Mouse (Mus musculus): ENCODE data around the gene Rpl13a. TPM values are rescaled to one million over a fixed set of nuclear protein-coding genes. Genes with fewer than 3 reads are reported as not detected.
"Not testable (repeated sequence)": the region's sequence is repeated elsewhere in the genome, so short reads cannot be mapped to it uniquely, and the experiment has no call there.

Rpl13a gene
- polyA plus RNA-seq (2014; fragmentation: Nextera tagmentation; extraction: Ambion mirVana): 1,071 and 1,190 TPM in 2 replicates

- Histone ChIP-seq H3K27ac (ENCODE audit: low read depth, low read length) (peak within 1 kb of the TSS; percentile 84), H3K36me3 (ENCODE audit: control insufficient read depth, insufficient read depth, low read length) (peaks cover 21% of the 10 kb centered on the region), H3K27me3 (ENCODE audit: control insufficient read depth, insufficient read depth, low read length) (no peaks in the 10 kb centered on the region), H3K9ac (ENCODE audit: low read length) (peak within 1 kb of the TSS; percentile 99), H3K9me3 (ENCODE audit: control insufficient read depth, low read length) (no peaks in the 10 kb centered on the region), H3K4me2 (ENCODE audit: low read depth) (peak within 1 kb of the TSS; percentile 96), H3K4me1 (ENCODE audit: control insufficient read depth, insufficient read depth, low read length) (peaks cover 19% of the 10 kb centered on the region), H3K4me3 (ENCODE audit: low read depth, low read length) (peak within 1 kb of the TSS; percentile 95)
- peak; percentile 92 for ATAC-seq (ENCODE audit: insufficient read depth, low FRiP score, low TSS enrichment)
- WGBS: 0% methylated on average over 48 of the region's 48 CpGs
- peak; percentile 99 for DNase-seq (ENCODE audit: low spot score)
These were observed at the start of gene Rpl13a for GRCm38 (mm10) chr7:45128624-45129246. TSS of gene Rpl13a (minus strand) at chr7:45128761.

GRCm38 (mm10) chr7:45176356-45176755 is 47.8 kb upstream of the Rpl13a start:
- WGBS: 4% methylated on average over 25 of the region's 31 CpGs

GRCm38 (mm10) chr7:45175929-45176328 is 47.4 kb upstream of the Rpl13a start:
- H3K27ac ChIP-seq (ENCODE audit: low read depth, low read length): no peak overlapping the region
- no peaks in the 10 kb centered on the region for H3K9me3 ChIP-seq (ENCODE audit: control insufficient read depth, low read length)
- WGBS: 3% methylated on average over 23 of the region's 23 CpGs
- H3K36me3 ChIP-seq (ENCODE audit: control insufficient read depth, insufficient read depth, low read length): no peaks in the 10 kb centered on the region; the same call in 1 of the 2 replicates
- H3K4me2 ChIP-seq (ENCODE audit: low read depth): no peak overlapping the region
- H3K9ac ChIP-seq (ENCODE audit: low read length): no peak overlapping the region
- DNase-seq (ENCODE audit: low spot score): no peak
- ATAC-seq (ENCODE audit: insufficient read depth, low FRiP score, low TSS enrichment): no peak
- peaks cover 72% of the 10 kb centered on the region for H3K27me3 ChIP-seq (ENCODE audit: control insufficient read depth, insufficient read depth, low read length)
- H3K4me1 ChIP-seq (ENCODE audit: control insufficient read depth, insufficient read depth, low read length): peaks cover 6% of the 10 kb centered on the region
- H3K4me3 ChIP-seq (ENCODE audit: low read depth, low read length): no peak overlapping the region

More at GRCm38 (mm10) chr7:45176356-45176755, 47.8 kb upstream of the Rpl13a start:
- no peak for ATAC-seq (ENCODE audit: insufficient read depth, low FRiP score, low TSS enrichment)
- no peak for DNase-seq (ENCODE audit: low spot score)
- Histone ChIP-seq H3K4me1 (ENCODE audit: control insufficient read depth, insufficient read depth, low read length) (peaks cover 8% of the 10 kb centered on the region), H3K4me2 (ENCODE audit: low read depth) (no peak overlapping the region), H3K4me3 (ENCODE audit: low read depth, low read length) (no peak overlapping the region), H3K9me3 (ENCODE audit: control insufficient read depth, low read length) (no peaks in the 10 kb centered on the region), H3K36me3 (ENCODE audit: control insufficient read depth, insufficient read depth, low read length) (no peaks in the 10 kb centered on the region; the same call in 1 of the 2 replicates), H3K9ac (ENCODE audit: low read length) (no peak overlapping the region), H3K27ac (ENCODE audit: low read depth, low read length) (no peak overlapping the region), H3K27me3 (ENCODE audit: control insufficient read depth, insufficient read depth, low read length) (peaks cover 76% of the 10 kb centered on the region)

GRCm38 (mm10) chr7:45175398-45175797 is 46.8 kb upstream of the Rpl13a start:
- H3K36me3 ChIP-seq (ENCODE audit: control insufficient read depth, insufficient read depth, low read length): no peaks in the 10 kb centered on the region; the same call in 1 of the 2 replicates
- H3K27ac ChIP-seq (ENCODE audit: low read depth, low read length): no peak overlapping the region
- WGBS: 3% methylated on average over 13 of the region's 13 CpGs
- H3K9ac ChIP-seq (ENCODE audit: low read length): no peak overlapping the region
- no peak for ATAC-seq (ENCODE audit: insufficient read depth, low FRiP score, low TSS enrichment)
- H3K4me2 ChIP-seq (ENCODE audit: low read depth): no peak overlapping the region
- H3K27me3 ChIP-seq (ENCODE audit: control insufficient read depth, insufficient read depth, low read length): peaks cover 66% of the 10 kb centered on the region
- no peak for DNase-seq (ENCODE audit: low spot score)
- H3K4me1 ChIP-seq (ENCODE audit: control insufficient read depth, insufficient read depth, low read length): peaks cover 6% of the 10 kb centered on the region
- no peaks in the 10 kb centered on the region for H3K9me3 ChIP-seq (ENCODE audit: control insufficient read depth, low read length)
- no peak overlapping the region for H3K4me3 ChIP-seq (ENCODE audit: low read depth, low read length)

- H3K4me2 ChIP-seq (ENCODE audit: low read depth): peak overlapping the region; percentile 4; the same call in 1 of the 2 replicates
- H3K4me3 ChIP-seq (ENCODE audit: low read depth, low read length): no peak overlapping the region
- peaks cover 61% of the 10 kb centered on the region for H3K27me3 ChIP-seq (ENCODE audit: control insufficient read depth, insufficient read depth, low read length)
- ATAC-seq (ENCODE audit: insufficient read depth, low FRiP score, low TSS enrichment) (no peak), DNase-seq (ENCODE audit: low spot score) (peak; percentile 32)
- no peak overlapping the region for H3K9ac ChIP-seq (ENCODE audit: low read length)
- H3K27ac ChIP-seq (ENCODE audit: low read depth, low read length): no peak overlapping the region
- peaks cover 6% of the 10 kb centered on the region for H3K4me1 ChIP-seq (ENCODE audit: control insufficient read depth, insufficient read depth, low read length)
- no peaks in the 10 kb centered on the region; the same call in 1 of the 2 replicates for H3K36me3 ChIP-seq (ENCODE audit: control insufficient read depth, insufficient read depth, low read length)
- H3K9me3 ChIP-seq (ENCODE audit: control insufficient read depth, low read length): peaks cover 2% of the 10 kb centered on the region
- 4% methylated on average over 29 of the region's 29 CpGs for WGBS
These were observed 46.2 kb upstream of the Rpl13a start for GRCm38 (mm10) chr7:45174567-45175280.

- not testable (repeated sequence) for H3K4me3 ChIP-seq (ENCODE audit: low read depth, low read length); H3K4me1 ChIP-seq (ENCODE audit: control insufficient read depth, insufficient read depth, low read length); ATAC-seq (ENCODE audit: insufficient read depth, low FRiP score, low TSS enrichment); H3K27ac ChIP-seq (ENCODE audit: low read depth, low read length); H3K9me3 ChIP-seq (ENCODE audit: control insufficient read depth, low read length); H3K4me2 ChIP-seq (ENCODE audit: low read depth); H3K9ac ChIP-seq (ENCODE audit: low read length); H3K36me3 ChIP-seq (ENCODE audit: control insufficient read depth, insufficient read depth, low read length); DNase-seq (ENCODE audit: low spot score)
- 60% methylated on average over 1 of the region's 1 CpGs for WGBS
- H3K27me3 ChIP-seq (ENCODE audit: control insufficient read depth, insufficient read depth, low read length): peaks cover 61% of the 10 kb centered on the region
These were observed 45.2 kb upstream of the Rpl13a start for GRCm38 (mm10) chr7:45173772-45174171.

GRCm38 (mm10) chr7:45172974-45173373 is 44.4 kb upstream of the Rpl13a start:
- WGBS: 64% methylated on average over 7 of the region's 7 CpGs
- peaks cover 60% of the 10 kb centered on the region for H3K27me3 ChIP-seq (ENCODE audit: control insufficient read depth, insufficient read depth, low read length)

GRCm38 (mm10) chr7:45169495-45169894 is 40.9 kb upstream of the Rpl13a start:
- ATAC-seq (ENCODE audit: insufficient read depth, low FRiP score, low TSS enrichment) (no peak), DNase-seq (ENCODE audit: low spot score) (no peak)
- Histone ChIP-seq H3K27ac (ENCODE audit: low read depth, low read length) (no peak overlapping the region), H3K36me3 (ENCODE audit: control insufficient read depth, insufficient read depth, low read length) (no peaks in the 10 kb centered on the region; the same call in 1 of the 2 replicates), H3K9ac (ENCODE audit: low read length) (no peak overlapping the region), H3K4me3 (ENCODE audit: low read depth, low read length) (no peak overlapping the region), H3K4me2 (ENCODE audit: low read depth) (no peak overlapping the region), H3K9me3 (ENCODE audit: control insufficient read depth, low read length) (peaks cover 8% of the 10 kb centered on the region), H3K27me3 (ENCODE audit: control insufficient read depth, insufficient read depth, low read length) (peaks cover 58% of the 10 kb centered on the region), H3K4me1 (ENCODE audit: control insufficient read depth, insufficient read depth, low read length) (no peaks in the 10 kb centered on the region)
- 97% methylated on average over 3 of the region's 3 CpGs for WGBS

More at GRCm38 (mm10) chr7:45172974-45173373, 44.4 kb upstream of the Rpl13a start:
- H3K9ac ChIP-seq (ENCODE audit: low read length): no peak overlapping the region
- H3K27ac ChIP-seq (ENCODE audit: low read depth, low read length): no peak overlapping the region
- no peak for DNase-seq (ENCODE audit: low spot score)
- H3K4me2 ChIP-seq (ENCODE audit: low read depth): no peak overlapping the region
- no peak overlapping the region for H3K4me3 ChIP-seq (ENCODE audit: low read depth, low read length)
- H3K9me3 ChIP-seq (ENCODE audit: control insufficient read depth, low read length): peaks cover 8% of the 10 kb centered on the region
- H3K36me3 ChIP-seq (ENCODE audit: control insufficient read depth, insufficient read depth, low read length): no peaks in the 10 kb centered on the region; the same call in 1 of the 2 replicates
- no peak for ATAC-seq (ENCODE audit: insufficient read depth, low FRiP score, low TSS enrichment)
- peaks cover 6% of the 10 kb centered on the region for H3K4me1 ChIP-seq (ENCODE audit: control insufficient read depth, insufficient read depth, low read length)
